Mouse (Mus musculus) right cerebral cortex, adult 18-20 months (tissue): ENCODE measurements around the gene Prox1.
A peak's percentile ranks its signal among the peaks of the same experiment; 100 is the strongest.

ENCODE experiments used
- DNase-seq: peaks from one replicate; pipeline ENCODE4 v3.0.0; 2022; ENCODE audit warnings: mixed read lengths

The Prox1 gene

GRCm38 (mm10) chr1:190140519-190140918 is 30.0 kb downstream of the Prox1 start:
- no peak for DNase-seq

GRCm38 (mm10) chr1:190139711-190140405 is 30.7 kb downstream of the Prox1 start:
- no peak for DNase-seq

- DNase-seq = peak; percentile 10
Observed at GRCm38 (mm10) chr1:190137943-190138342, 32.6 kb downstream of the Prox1 start.

GRCm38 (mm10) chr1:190132897-190133296 is 37.6 kb downstream of the Prox1 start:
- DNase-seq = no peak

- no peak for DNase-seq
Observed at GRCm38 (mm10) chr1:190130888-190131287, 39.6 kb downstream of the Prox1 start.

- no peak for DNase-seq
Observed at GRCm38 (mm10) chr1:190129553-190129952, 41.0 kb downstream of the Prox1 start.

GRCm38 (mm10) chr1:190128674-190129322 is 41.7 kb downstream of the Prox1 start:
- DNase-seq = no peak

- DNase-seq = no peak
Observed at GRCm38 (mm10) chr1:190127878-190128277, 42.6 kb downstream of the Prox1 start.

GRCm38 (mm10) chr1:190127163-190127795 is 43.2 kb downstream of the Prox1 start:
- DNase-seq = no peak

- no peak for DNase-seq
Observed at GRCm38 (mm10) chr1:190124961-190125739, 45.4 kb downstream of the Prox1 start.

- DNase-seq = no peak
Observed at GRCm38 (mm10) chr1:190123404-190123803, 47.1 kb downstream of the Prox1 start.

- DNase-seq = no peak
Observed at GRCm38 (mm10) chr1:190115985-190116384, 54.5 kb downstream of the Prox1 start.

- no peak for DNase-seq
Observed at GRCm38 (mm10) chr1:190111741-190112140, 58.8 kb downstream of the Prox1 start.

- no peak for DNase-seq
Observed at GRCm38 (mm10) chr1:190107587-190107986, 62.9 kb downstream of the Prox1 start.

- DNase-seq = no peak
Observed at GRCm38 (mm10) chr1:190106674-190107420, 63.7 kb downstream of the Prox1 start.

- DNase-seq = no peak
Observed at GRCm38 (mm10) chr1:190106060-190106459, 64.5 kb downstream of the Prox1 start.

- peak; percentile 32 for DNase-seq
Observed at GRCm38 (mm10) chr1:190093326-190093725, 77.2 kb downstream of the Prox1 start.

- DNase-seq = no peak
Observed at GRCm38 (mm10) chr1:190092076-190092475, 78.4 kb downstream of the Prox1 start.

- no peak for DNase-seq
Observed at GRCm38 (mm10) chr1:190088929-190089328, 81.6 kb downstream of the Prox1 start.

- DNase-seq = no peak
Observed at GRCm38 (mm10) chr1:190085703-190086102, 84.8 kb downstream of the Prox1 start.

- DNase-seq = no peak
Observed at GRCm38 (mm10) chr1:190079643-190080275, 90.8 kb downstream of the Prox1 start.

GRCm38 (mm10) chr1:190076601-190077000 is 93.9 kb downstream of the Prox1 start:
- DNase-seq = no peak
